Mouse (Mus musculus) central nervous system, embryonic 14 days (tissue): ENCODE data around the gene Gm3854. TPM values are rescaled to one million over a fixed set of nuclear protein-coding genes. Genes with fewer than 3 reads are reported as not detected.

Experiments used
- polyA plus RNA-seq: library from polyadenylated mRNA; depleted of rRNA; stranded (reverse); fragments of >200 nt; gene quantifications from 2 replicates; pipeline ENCODE4 v1.2.3, GENCODE M21; 2012; rRNA removed

The Gm3854 gene
- 3.1 and 3.6 TPM in 2 replicates for polyA plus RNA-seq

DNA sequence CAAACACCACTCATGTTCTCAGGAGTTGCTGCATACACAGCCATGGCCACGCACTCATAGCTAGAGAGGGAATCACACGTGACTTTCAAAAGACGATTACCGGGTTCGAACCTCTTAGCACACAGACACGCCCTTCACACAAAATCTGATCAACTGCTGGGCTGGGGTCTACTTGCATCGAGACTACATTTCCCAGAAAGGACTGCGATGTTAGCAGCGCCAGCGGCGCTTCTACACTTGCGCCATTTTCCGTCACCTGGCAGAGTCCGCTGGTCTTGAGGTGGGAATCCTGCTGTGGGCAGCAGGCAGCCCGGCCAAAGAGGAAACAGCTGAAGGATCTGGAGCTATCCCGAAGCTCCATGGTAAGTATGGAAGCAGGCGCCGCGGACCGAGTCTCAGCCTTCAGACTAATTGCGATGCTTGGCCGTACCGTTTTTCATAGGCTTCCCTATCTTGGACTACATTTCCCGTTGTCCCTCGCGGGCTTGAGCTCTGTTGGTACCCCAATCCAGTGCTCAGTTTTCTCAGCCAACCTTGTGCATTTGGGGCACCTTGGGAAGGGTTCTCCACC lies at the start of gene Gm3854:
Gm3854 (plus strand) TSS at position 259 of the 571 bp plus-strand sequence.

GRCm38 (mm10) chr7:6331233-6331956 lies 12.2 kb upstream of the Gm3854 start, which contains the start of gene Zfp583:
TSS of gene Zfp583 (minus strand) at chr7:6331285.

GRCm38 (mm10) chr7:6363047-6363488 lies 19.5 kb downstream of the Gm3854 start, which contains the start of gene Zfp78:
TSS of gene Zfp78 (plus strand) at chr7:6363280.

DNA sequence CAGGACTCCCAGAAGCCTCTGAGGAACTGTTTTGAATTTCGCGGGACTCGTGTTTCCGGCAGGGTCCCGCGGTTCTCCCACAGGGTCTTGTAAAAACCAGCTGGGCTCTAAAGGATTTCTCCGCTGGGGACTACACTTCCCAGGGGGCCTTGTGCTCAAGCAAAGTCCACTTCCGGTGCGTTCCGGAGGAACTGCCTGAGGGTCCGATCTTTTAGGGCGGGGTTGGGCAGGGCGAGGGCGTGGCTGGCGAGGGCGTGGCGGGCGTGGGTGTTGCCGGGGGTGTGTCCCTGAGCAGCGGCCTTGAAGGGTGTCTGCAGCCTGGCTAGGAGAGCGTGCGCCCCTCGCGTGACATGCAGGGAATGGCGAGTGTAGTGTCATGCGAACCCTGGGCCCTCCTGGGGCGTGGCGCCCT lies 39.5 kb downstream of the Gm3854 start, which contains the start of gene Zfp28:
Zfp28 (plus strand) TSS at position 252 of the 412 bp plus-strand sequence.

DNA sequence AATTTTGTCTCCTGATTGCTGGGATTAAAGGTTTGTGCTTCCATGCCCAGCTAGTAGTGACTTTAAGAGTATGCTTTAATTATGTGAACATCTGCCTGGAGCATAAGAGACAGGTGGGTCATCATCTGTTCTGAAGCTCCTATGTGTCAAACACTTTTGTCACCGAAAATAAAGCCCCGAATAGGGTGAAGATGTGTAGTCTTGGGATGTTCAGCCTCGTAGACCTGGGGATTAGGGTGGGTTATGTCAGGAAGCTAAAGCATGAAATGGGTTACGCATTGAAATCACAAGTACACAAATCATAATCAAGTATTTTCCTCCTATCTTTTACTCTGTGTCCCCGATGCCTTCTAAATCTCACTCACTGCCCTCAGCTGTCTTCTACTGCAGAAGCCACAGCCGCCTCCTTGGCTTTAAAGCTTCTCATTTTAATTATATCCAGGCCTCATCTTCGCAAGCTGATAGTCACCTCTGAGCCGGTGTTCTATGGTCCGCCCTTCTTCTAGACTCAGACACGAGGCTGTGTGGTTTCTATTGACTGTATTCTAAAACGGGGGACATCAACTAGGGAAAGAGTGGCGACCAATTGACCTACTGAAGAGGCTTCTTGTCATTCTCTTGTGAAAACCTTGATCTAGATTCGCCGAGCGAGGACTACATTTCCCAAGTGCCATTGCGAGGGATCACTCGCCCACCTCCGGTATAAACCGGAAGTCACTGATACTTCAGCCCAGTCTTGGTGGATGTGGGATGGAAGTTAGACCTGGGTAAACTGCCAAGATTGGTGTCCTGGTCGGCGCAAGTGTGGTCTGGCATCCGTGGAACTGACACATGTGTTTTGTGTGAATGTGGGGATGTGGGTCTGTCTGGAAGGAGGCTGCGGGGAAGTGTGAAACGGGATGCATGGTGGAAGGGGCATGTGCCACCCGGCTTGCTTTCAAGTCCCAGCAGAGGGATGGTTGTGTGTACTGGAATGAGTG lies 54.7 kb downstream of the Gm3854 start, which contains the start of gene Smim17:
Smim17 (plus strand) TSS at position 720 of the 980 bp plus-strand sequence.

Other genes with a start within 250 kb of the Gm3854 start
- 42.9 and 43.0 TPM in 2 replicates for gene Zfp787, start 187.8 kb upstream of the Gm3854 start, polyA plus RNA-seq
- 69.2 and 77.8 TPM in 2 replicates for gene Zfp444, start 171.5 kb upstream of the Gm3854 start, polyA plus RNA-seq
- not detected in 2 replicates for gene Galp, start 146.7 kb upstream of the Gm3854 start, polyA plus RNA-seq
- gene Zscan5b, start 121.5 kb upstream of the Gm3854 start, polyA plus RNA-seq, result not detected in 2 replicates
- gene Epp13, start 91.0 kb upstream of the Gm3854 start, polyA plus RNA-seq, result 0.20 TPM in 1 of 2 replicates, not detected in the other
- gene Zfp667, start 57.2 kb upstream of the Gm3854 start, polyA plus RNA-seq, result 7.8 and 8.1 TPM in 2 replicates
- 9.2 and 10.7 TPM in 2 replicates for gene Zfp583, start 12.5 kb upstream of the Gm3854 start, polyA plus RNA-seq
- 3.2 and 3.7 TPM in 2 replicates for gene Zfp78, start 19.5 kb downstream of the Gm3854 start, polyA plus RNA-seq
- gene Zfp28, start 39.5 kb downstream of the Gm3854 start, polyA plus RNA-seq, result 16.5 and 17.0 TPM in 2 replicates
- 4.9 and 6.5 TPM in 2 replicates for gene Smim17, start 55.0 kb downstream of the Gm3854 start, polyA plus RNA-seq
- gene Gm20715, start 66.5 kb downstream of the Gm3854 start, polyA plus RNA-seq, result 0.20 and 0.25 TPM in 2 replicates
- 0.21 and 0.23 TPM in 2 replicates for gene Olfr1344, start 94.9 kb downstream of the Gm3854 start, polyA plus RNA-seq
- not detected in 2 replicates for gene Olfr1336, start 112.4 kb downstream of the Gm3854 start, polyA plus RNA-seq
- not detected in 2 replicates for gene Olfr1346, start 123.3 kb downstream of the Gm3854 start, polyA plus RNA-seq
- not detected in 2 replicates for gene Olfr5, start 143.2 kb downstream of the Gm3854 start, polyA plus RNA-seq
- not detected in 2 replicates for gene Olfr1347, start 156.0 kb downstream of the Gm3854 start, polyA plus RNA-seq
- not detected in 2 replicates for gene Olfr1348, start 165.0 kb downstream of the Gm3854 start, polyA plus RNA-seq
- 0.04 TPM in 2 replicates for gene Olfr1349, start 179.2 kb downstream of the Gm3854 start, polyA plus RNA-seq
- not detected in 2 replicates for gene Olfr1350, start 221.1 kb downstream of the Gm3854 start, polyA plus RNA-seq